Mouse (Mus musculus) regulatory T cell (primary cell): ENCODE data around the gene Kcnmb4.

Experiments
- in situ Hi-C: fragments of 300-600 bp; cut with MboI, MseI; formaldehyde crosslinking; loops from one replicate; pipeline ENCODE4 v1.15.1; 2025; ENCODE audit warnings: high pct_unique_total_duplicates

The Kcnmb4 gene

GRCm38 (mm10) chr10:116452771-116453170, 20.9 kb downstream of the Kcnmb4 start:
- in situ Hi-C loops = no loop called here

- in situ Hi-C loops = no loop called here
Measured at GRCm38 (mm10) chr10:116450621-116451020, 23.1 kb downstream of the Kcnmb4 start.

DNA sequence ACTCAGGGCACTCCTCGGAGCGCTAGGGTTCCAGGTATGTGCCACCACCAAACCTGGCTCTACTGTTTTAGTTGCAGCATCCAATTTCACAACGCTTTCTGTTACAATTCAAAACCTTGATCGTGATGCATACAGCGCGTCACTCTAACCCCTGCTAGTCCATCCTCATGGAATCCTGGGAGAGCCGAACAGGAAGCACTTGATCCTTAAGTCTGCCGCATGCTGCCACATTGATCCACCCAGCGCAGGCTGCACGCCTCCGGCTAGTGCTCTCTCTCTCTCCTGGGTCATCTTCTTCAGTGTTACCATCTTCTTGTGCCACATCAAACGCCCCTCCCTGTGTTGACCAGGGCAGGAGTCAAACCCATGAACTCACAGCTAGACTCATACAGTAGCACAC, 25.5 kb downstream of the Kcnmb4 start:
- in situ Hi-C loops = no loop called here

- in situ Hi-C loops = no loop called here
Measured at GRCm38 (mm10) chr10:116447176-116447575, 26.5 kb downstream of the Kcnmb4 start.

DNA sequence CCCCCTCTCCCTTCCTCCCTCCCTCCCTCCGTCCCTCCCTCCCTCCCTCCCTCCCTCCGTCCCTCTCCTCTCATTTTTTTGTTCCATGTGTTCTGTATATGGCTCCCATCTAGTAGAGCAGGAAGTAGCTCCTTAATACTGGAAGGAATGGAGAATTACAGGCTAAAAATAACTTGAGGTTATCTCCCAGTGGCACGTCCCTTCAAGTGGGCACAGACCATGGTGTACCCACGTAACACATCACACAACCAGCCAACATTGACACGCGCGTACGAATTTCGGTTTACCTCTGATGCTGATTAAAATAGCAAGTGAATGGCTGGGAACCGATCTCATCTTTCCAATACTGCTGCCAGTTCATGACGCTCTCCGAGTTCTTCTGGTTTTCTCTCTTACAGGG, 27.6 kb downstream of the Kcnmb4 start:
- in situ Hi-C loops = no loop called here

DNA sequence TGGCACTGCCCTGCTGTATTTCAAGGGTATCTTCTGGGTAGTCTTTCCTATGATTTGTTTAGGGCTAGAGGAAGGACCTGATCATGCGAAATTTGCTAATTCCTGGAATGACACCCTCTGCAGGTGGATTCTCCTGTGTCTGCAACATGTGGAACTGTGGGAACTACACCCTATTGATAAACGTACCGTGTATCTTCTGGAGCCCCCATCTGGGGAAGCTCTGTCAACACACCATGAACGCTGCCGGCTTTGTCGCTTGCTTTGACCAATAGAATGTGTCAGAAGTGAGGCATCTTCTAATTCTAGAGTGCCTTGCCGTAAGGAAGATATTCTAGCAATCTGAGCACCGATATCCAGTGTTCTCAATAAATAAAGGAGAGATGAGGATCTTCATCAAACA, 28.9 kb downstream of the Kcnmb4 start:
- in situ Hi-C loops = no loop called here

GRCm38 (mm10) chr10:116444371-116444770, 29.3 kb downstream of the Kcnmb4 start:
- in situ Hi-C loops = no loop called here

- in situ Hi-C loops = no loop called here
Measured at GRCm38 (mm10) chr10:116440946-116441345, 32.7 kb downstream of the Kcnmb4 start.

DNA sequence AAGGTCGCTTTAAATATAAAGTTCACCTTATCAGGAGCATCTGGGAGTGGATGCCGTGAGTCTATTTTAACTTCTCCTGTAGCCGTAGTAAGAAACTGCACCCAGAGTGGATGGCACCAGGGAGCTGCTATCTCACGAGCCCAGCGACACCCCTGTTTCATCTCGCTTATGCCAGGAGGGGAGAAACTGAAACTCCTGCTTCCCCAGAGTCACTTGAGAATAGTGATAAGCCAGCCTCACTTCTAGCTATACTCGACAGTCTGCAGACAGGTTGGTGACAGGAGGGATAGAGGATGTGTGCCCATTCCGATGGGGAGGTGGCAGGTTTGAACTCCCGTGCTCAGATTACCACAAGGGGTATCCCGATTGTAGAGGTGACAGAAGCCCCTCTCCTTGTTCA, 33.6 kb downstream of the Kcnmb4 start:
- in situ Hi-C loops = no loop called here

DNA sequence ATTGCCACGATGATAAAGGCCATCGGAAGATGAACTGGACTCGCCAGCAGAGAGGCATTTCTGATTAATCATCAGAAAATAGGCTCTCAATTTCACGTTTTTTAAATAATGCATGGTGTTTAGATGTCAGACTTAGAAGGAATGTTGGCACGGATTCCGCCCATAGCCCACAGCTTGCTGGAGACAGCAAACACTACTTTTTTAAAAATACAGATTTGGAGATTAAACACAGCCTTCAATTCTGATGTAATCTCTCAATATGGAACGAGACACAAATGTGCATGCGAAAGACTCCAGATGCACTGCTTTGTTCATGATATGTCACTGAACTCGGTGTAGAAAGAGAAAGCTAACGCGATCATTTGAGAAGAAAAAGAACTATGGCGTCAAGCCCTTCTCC, 38.2 kb downstream of the Kcnmb4 start:
- in situ Hi-C loops = no loop called here

- in situ Hi-C loops = no loop called here
Measured at GRCm38 (mm10) chr10:116432421-116432820, 41.3 kb downstream of the Kcnmb4 start.

- in situ Hi-C loops = no loop called here
Measured at GRCm38 (mm10) chr10:116428026-116428780, 45.5 kb downstream of the Kcnmb4 start.

DNA sequence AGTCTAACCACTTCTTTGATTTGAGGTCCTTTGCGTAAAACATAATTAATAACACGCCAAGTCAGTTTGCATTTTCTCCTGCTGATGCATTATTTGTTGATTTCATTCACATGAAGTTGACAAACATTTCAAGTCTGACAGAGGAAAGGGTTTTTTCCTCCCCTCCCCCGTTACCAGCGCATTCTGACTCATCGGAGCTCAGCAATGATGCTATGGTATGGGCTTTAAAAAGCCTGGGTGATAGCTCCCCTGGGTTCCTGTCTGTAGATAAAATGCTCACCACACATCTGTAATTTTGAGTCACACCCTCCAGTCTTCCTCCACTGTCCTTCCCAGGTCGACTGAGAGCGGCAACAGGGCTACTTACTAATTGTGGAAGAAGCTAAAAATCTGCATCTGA, 47.5 kb downstream of the Kcnmb4 start:
- in situ Hi-C loops = no loop called here

GRCm38 (mm10) chr10:116424921-116425320, 48.8 kb downstream of the Kcnmb4 start:
- in situ Hi-C loops = no loop called here

- in situ Hi-C loops = no loop called here
Measured at GRCm38 (mm10) chr10:116422551-116422950, 51.1 kb downstream of the Kcnmb4 start.

DNA sequence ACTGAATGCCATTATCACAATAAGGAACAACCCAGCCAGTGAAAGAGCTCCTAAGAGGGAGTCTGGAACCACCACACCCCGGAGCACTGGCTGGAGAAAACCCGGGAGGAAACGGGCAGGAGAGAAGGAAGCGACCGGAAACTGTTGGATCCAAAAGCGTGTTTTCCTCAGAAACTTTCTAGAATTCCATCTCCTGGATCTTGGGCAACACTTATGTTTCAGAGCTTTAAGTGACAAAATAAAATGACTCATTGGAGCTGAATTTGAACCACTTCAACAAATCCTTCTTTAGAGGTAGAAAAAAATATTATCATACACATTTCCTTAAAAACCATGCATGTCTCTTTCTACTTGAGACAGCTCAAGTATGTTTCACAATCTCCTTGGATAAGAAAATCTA, 52.7 kb downstream of the Kcnmb4 start:
- in situ Hi-C loops = no loop called here

- in situ Hi-C loops = no loop called here
Measured at GRCm38 (mm10) chr10:116418121-116418726, 55.5 kb downstream of the Kcnmb4 start.

- in situ Hi-C loops = no loop called here
Measured at GRCm38 (mm10) chr10:116416726-116417125, 57.0 kb downstream of the Kcnmb4 start.

- in situ Hi-C loops = no loop called here
Measured at GRCm38 (mm10) chr10:116416142-116416541, 57.5 kb downstream of the Kcnmb4 start.

- in situ Hi-C loops = no loop called here
Measured at GRCm38 (mm10) chr10:116410826-116411225, 62.9 kb downstream of the Kcnmb4 start.

GRCm38 (mm10) chr10:116407684-116408359, 65.9 kb downstream of the Kcnmb4 start:
- in situ Hi-C loops = no loop called here

DNA sequence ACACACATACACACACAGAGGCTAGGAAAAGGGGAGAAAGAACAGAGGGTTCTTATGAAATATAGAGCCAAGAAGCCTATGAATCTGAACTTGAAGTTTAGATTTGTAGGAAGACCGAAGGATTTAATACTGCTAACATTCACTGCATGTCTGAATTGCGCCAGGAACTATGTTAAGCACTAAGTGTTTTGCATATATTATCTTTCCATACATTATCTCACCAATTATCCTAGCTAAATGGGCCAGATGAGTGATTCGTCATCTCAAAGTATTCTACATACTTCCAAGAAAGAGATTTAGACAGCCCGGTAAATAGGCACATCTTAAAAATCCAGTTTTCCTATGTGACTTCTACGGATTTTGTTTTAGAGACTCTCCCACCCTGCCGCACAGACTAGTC, 68.7 kb downstream of the Kcnmb4 start:
- in situ Hi-C loops = no loop called here

- in situ Hi-C loops = no loop called here
Measured at GRCm38 (mm10) chr10:116403679-116404078, 70.0 kb downstream of the Kcnmb4 start.
